Mouse (Mus musculus): ENCODE results near the gene Ltbp1. TPM values are rescaled to one million over a fixed set of nuclear protein-coding genes. Genes with fewer than 3 reads are reported as not detected.

The Ltbp1 gene
- polyA plus RNA-seq, 1 experiment from 2014 or later: 14.2 TPM

- Histone ChIP-seq H3K4me1 (replicated peaks; ENCODE audit: control insufficient read depth, insufficient read depth, low read length) (peaks cover 6% of the 10 kb centered on the region; the same call in 1 of the 2 replicates), H3K4me2 (peak overlapping the region; percentile 53), H3K4me3 (ENCODE audit: low read depth, low read length) (peak overlapping the region; percentile 19), H3K9me3 (ENCODE audit: control insufficient read depth, low read length) (0 out of 2 replicates have a peak, but pooled peaks cover 2% of the 10 kb centered on the region), H3K36me3 (ENCODE audit: control insufficient read depth, insufficient read depth, low read length) (no peaks in the 10 kb centered on the region), H3K9ac (ENCODE audit: low read depth, low read length) (peak overlapping the region; percentile 26; the same call in 1 of the 2 replicates), H3K27ac (ENCODE audit: low read depth, low read length) (peak overlapping the region; percentile 49; the same call in 1 of the 2 replicates), H3K27me3 (replicated peaks; ENCODE audit: control insufficient read depth, insufficient read depth, low read length) (no peaks in the 10 kb centered on the region)
- DNase-seq (ENCODE audit: low spot score) (peak; percentile 64), ATAC-seq (replicated peaks; ENCODE audit: low FRiP score) (peak; percentile 67)
- 10% methylated on average over 26 of the region's 26 CpGs for WGBS
Observed at GRCm38 (mm10) chr17:74993726-74994581, 11.4 kb upstream of the Ltbp1 start.

DNA sequence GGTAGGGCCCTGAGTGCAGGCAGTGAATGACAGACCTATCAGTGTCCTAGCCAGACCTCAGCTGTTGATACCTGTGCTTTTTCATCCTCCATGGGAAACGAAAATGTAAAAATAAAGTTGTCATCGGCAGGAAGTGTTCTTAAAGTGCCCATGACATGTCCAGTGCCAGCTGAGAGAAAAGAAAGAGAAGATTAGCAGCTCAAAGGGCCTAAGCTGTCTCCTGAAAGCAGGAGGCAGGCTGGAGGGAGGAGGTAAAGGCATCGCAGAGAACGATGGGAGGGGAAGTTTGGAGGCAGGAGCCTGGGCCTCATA is 10.8 kb upstream of the Ltbp1 start:
- Histone ChIP-seq H3K4me3 (ENCODE audit: low read depth, low read length) (peak overlapping the region; percentile 19; the same call in 1 of the 2 replicates), H3K36me3 (ENCODE audit: control insufficient read depth, insufficient read depth, low read length) (no peaks in the 10 kb centered on the region), H3K9me3 (ENCODE audit: control insufficient read depth, low read length) (0 out of 2 replicates have a peak, but pooled peaks cover 2% of the 10 kb centered on the region), H3K4me2 (peak overlapping the region; percentile 53), H3K4me1 (replicated peaks; ENCODE audit: control insufficient read depth, insufficient read depth, low read length) (peaks cover 6% of the 10 kb centered on the region; the same call in 1 of the 2 replicates), H3K27me3 (replicated peaks; ENCODE audit: control insufficient read depth, insufficient read depth, low read length) (no peaks in the 10 kb centered on the region), H3K27ac (ENCODE audit: low read depth, low read length) (peak overlapping the region; percentile 49; the same call in 1 of the 2 replicates), H3K9ac (ENCODE audit: low read depth, low read length) (peak overlapping the region; percentile 30; the same call in 1 of the 2 replicates)
- no peak for ATAC-seq (replicated peaks; ENCODE audit: low FRiP score)
- DNase-seq (ENCODE audit: low spot score): no peak
- 20% methylated on average over 4 of the region's 4 CpGs for WGBS

- ATAC-seq (replicated peaks; ENCODE audit: low FRiP score): no peak
- no peaks in the 10 kb centered on the region for H3K36me3 ChIP-seq (ENCODE audit: control insufficient read depth, insufficient read depth, low read length)
- 74% methylated on average over 3 of the region's 3 CpGs for WGBS
- H3K4me3 ChIP-seq (ENCODE audit: low read depth, low read length): no peak overlapping the region
- no peak for DNase-seq (ENCODE audit: low spot score)
- no peak overlapping the region for H3K27ac ChIP-seq (ENCODE audit: low read depth, low read length)
- H3K9me3 ChIP-seq (ENCODE audit: control insufficient read depth, low read length): 0 out of 2 replicates have a peak, but pooled peaks cover 2% of the 10 kb centered on the region
- H3K27me3 ChIP-seq (replicated peaks; ENCODE audit: control insufficient read depth, insufficient read depth, low read length): no peaks in the 10 kb centered on the region
- H3K9ac ChIP-seq (ENCODE audit: low read depth, low read length): no peak overlapping the region
- no peak overlapping the region for H3K4me2 ChIP-seq
- peaks cover 6% of the 10 kb centered on the region for H3K4me1 ChIP-seq (replicated peaks; ENCODE audit: control insufficient read depth, insufficient read depth, low read length)
Observed at GRCm38 (mm10) chr17:74995266-74995665, 10.1 kb upstream of the Ltbp1 start.

GRCm38 (mm10) chr17:75000066-75000465 is 5.3 kb upstream of the Ltbp1 start:
- H3K27me3 ChIP-seq (replicated peaks; ENCODE audit: control insufficient read depth, insufficient read depth, low read length): no peaks in the 10 kb centered on the region
- H3K9ac ChIP-seq (ENCODE audit: low read depth, low read length): no peak overlapping the region
- WGBS: 54% methylated on average over 2 of the region's 2 CpGs
- no peak for ATAC-seq (replicated peaks; ENCODE audit: low FRiP score)
- no peak for DNase-seq (ENCODE audit: low spot score)
- H3K4me3 ChIP-seq (ENCODE audit: low read depth, low read length): no peak overlapping the region
- H3K4me2 ChIP-seq: no peak overlapping the region
- no peaks in the 10 kb centered on the region for H3K36me3 ChIP-seq (ENCODE audit: control insufficient read depth, insufficient read depth, low read length)
- H3K9me3 ChIP-seq (ENCODE audit: control insufficient read depth, low read length): no peaks in the 10 kb centered on the region
- peaks cover 3% of the 10 kb centered on the region for H3K4me1 ChIP-seq (replicated peaks; ENCODE audit: control insufficient read depth, insufficient read depth, low read length)
- H3K27ac ChIP-seq (ENCODE audit: low read depth, low read length): no peak overlapping the region

- peak overlapping the region; percentile 96 for H3K4me2 ChIP-seq
- H3K4me1 ChIP-seq (replicated peaks; ENCODE audit: control insufficient read depth, insufficient read depth, low read length): peaks cover 3% of the 10 kb centered on the region
- H3K4me3 ChIP-seq (ENCODE audit: low read depth, low read length): peak overlapping the region; percentile 69
- WGBS: under 1% methylated on average over 11 of the region's 11 CpGs
- ATAC-seq (replicated peaks; ENCODE audit: low FRiP score) (peak; percentile 63), DNase-seq (ENCODE audit: low spot score) (peak; percentile 79)
- H3K9ac ChIP-seq (ENCODE audit: low read depth, low read length): 0 out of 2 replicates have a peak overlapping the region, but pooled peaks have one; percentile 28
- peak overlapping the region; percentile 0; the same call in 1 of the 2 replicates for H3K27ac ChIP-seq (ENCODE audit: low read depth, low read length)
- H3K9me3 ChIP-seq (ENCODE audit: control insufficient read depth, low read length): no peaks in the 10 kb centered on the region
- H3K36me3 ChIP-seq (ENCODE audit: control insufficient read depth, insufficient read depth, low read length): no peaks in the 10 kb centered on the region
- peaks cover 7% of the 10 kb centered on the region; the same call in 1 of the 2 replicates for H3K27me3 ChIP-seq (replicated peaks; ENCODE audit: control insufficient read depth, insufficient read depth, low read length)
Observed at GRCm38 (mm10) chr17:75004820-75005219, 548 bp upstream of the Ltbp1 start.

GRCm38 (mm10) chr17:75005685-75006680 is 615 bp downstream of the Ltbp1 start:
- H3K9me3 ChIP-seq (ENCODE audit: control insufficient read depth, low read length): no peaks in the 10 kb centered on the region
- ATAC-seq (replicated peaks; ENCODE audit: low FRiP score): peak; percentile 59
- H3K4me2 ChIP-seq: peak overlapping the region; percentile 96
- 1% methylated on average over 93 of the region's 94 CpGs for WGBS
- peak overlapping the region; percentile 62 for H3K9ac ChIP-seq (ENCODE audit: low read depth, low read length)
- H3K4me1 ChIP-seq (replicated peaks; ENCODE audit: control insufficient read depth, insufficient read depth, low read length): peaks cover 3% of the 10 kb centered on the region; the same call in 1 of the 2 replicates
- H3K36me3 ChIP-seq (ENCODE audit: control insufficient read depth, insufficient read depth, low read length): no peaks in the 10 kb centered on the region
- H3K27ac ChIP-seq (ENCODE audit: low read depth, low read length): peak overlapping the region; percentile 76
- H3K27me3 ChIP-seq (replicated peaks; ENCODE audit: control insufficient read depth, insufficient read depth, low read length): peaks cover 7% of the 10 kb centered on the region; the same call in 1 of the 2 replicates
- peak; percentile 77 for DNase-seq (ENCODE audit: low spot score)
- peak overlapping the region; percentile 69 for H3K4me3 ChIP-seq (ENCODE audit: low read depth, low read length)

DNA sequence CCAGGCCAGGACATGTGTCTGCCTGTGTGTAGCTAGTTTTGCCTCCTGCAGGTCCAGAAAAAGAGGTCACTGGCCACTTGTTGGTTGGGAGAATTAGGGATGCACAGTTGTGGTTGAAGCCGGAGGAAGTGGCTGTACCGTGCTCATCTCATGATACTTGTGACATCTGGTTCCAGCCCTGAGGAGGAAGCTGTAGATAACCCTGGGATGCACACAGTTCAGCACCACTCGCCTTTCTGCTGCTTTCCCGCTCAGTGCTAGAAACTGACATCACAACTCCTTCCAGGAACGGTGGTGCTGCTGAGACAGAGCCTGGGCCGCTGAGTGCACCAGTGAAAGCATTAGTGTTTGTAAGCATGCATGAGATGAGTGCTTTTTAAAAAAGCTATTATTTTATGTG is 5.6 kb downstream of the Ltbp1 start:
- Histone ChIP-seq H3K9ac (ENCODE audit: low read depth, low read length) (no peak overlapping the region), H3K9me3 (ENCODE audit: control insufficient read depth, low read length) (no peaks in the 10 kb centered on the region), H3K4me1 (replicated peaks; ENCODE audit: control insufficient read depth, insufficient read depth, low read length) (no peaks in the 10 kb centered on the region), H3K4me2 (no peak overlapping the region), H3K36me3 (ENCODE audit: control insufficient read depth, insufficient read depth, low read length) (no peaks in the 10 kb centered on the region), H3K27ac (ENCODE audit: low read depth, low read length) (no peak overlapping the region), H3K4me3 (ENCODE audit: low read depth, low read length) (no peak overlapping the region), H3K27me3 (replicated peaks; ENCODE audit: control insufficient read depth, insufficient read depth, low read length) (peaks cover 7% of the 10 kb centered on the region; the same call in 1 of the 2 replicates)
- WGBS: 39% methylated on average over 6 of the region's 6 CpGs
- DNase-seq (ENCODE audit: low spot score) (no peak), ATAC-seq (replicated peaks; ENCODE audit: low FRiP score) (peak; percentile 67)

- ATAC-seq (replicated peaks; ENCODE audit: low FRiP score) (no peak), DNase-seq (ENCODE audit: low spot score) (no peak)
- no peaks in the 10 kb centered on the region for H3K9me3 ChIP-seq (ENCODE audit: control insufficient read depth, low read length)
- no peak overlapping the region for H3K27ac ChIP-seq (ENCODE audit: low read depth, low read length)
- no peaks in the 10 kb centered on the region for H3K27me3 ChIP-seq (replicated peaks; ENCODE audit: control insufficient read depth, insufficient read depth, low read length)
- H3K9ac ChIP-seq (ENCODE audit: low read depth, low read length): no peak overlapping the region
- no peaks in the 10 kb centered on the region for H3K36me3 ChIP-seq (ENCODE audit: control insufficient read depth, insufficient read depth, low read length)
- H3K4me3 ChIP-seq (ENCODE audit: low read depth, low read length): no peak overlapping the region
- WGBS: 60% methylated on average over 4 of the region's 4 CpGs
- H3K4me2 ChIP-seq: no peak overlapping the region
- H3K4me1 ChIP-seq (replicated peaks; ENCODE audit: control insufficient read depth, insufficient read depth, low read length): no peaks in the 10 kb centered on the region
Observed at GRCm38 (mm10) chr17:75013211-75013610, 7.8 kb downstream of the Ltbp1 start.
